Mouse (Mus musculus) heart, adult 10 weeks (tissue): Measurements from ENCODE around the gene Nsun4. TPM values are rescaled to one million over a fixed set of nuclear protein-coding genes. Genes with fewer than 3 reads are reported as not detected.

Experiments
- polyA plus RNA-seq: library from polyadenylated mRNA; stranded (reverse); fragments of 350-450 nt; fragmentation: Illumina TruSeq; extraction: RNeasy Lipid Tissue Mini Kit (QIAGEN cat#74804); gene quantifications from one replicate; pipeline ENCODE4 v1.2.3, GENCODE M21; 2014; ENCODE audit warnings: low read depth, low replicate concordance

Gene Nsun4
- 35.2 TPM for polyA plus RNA-seq

DNA sequence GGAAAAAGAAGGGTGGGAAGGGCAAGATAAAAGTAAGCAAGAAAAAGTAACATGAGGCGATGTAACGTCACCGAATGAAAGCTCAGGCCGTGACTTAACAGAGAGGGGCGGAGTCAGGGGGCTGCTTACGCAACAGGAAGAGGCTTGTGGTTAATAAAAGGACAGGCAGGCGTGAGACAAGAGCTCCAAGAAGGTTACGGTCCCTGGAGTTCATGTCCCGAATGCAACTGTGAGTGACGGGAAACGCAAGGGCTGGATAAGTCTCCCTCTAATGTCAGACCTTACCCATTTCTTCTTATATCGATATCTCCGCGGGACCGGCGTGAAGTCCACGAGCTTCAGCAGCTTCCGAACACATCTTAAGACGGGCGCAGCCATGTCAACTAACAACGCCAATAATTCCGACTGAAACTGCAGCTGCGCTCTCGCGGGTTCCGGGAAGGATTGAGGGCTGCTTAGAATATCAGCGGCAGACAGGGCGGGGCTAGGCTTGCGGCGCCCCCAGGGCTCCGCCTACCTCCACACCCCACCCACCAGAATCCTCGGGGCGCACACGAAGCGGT lies at the start of gene Nsun4:
Nsun4 (minus strand) TSS at position 478 of the 563 bp plus-strand sequence.

DNA sequence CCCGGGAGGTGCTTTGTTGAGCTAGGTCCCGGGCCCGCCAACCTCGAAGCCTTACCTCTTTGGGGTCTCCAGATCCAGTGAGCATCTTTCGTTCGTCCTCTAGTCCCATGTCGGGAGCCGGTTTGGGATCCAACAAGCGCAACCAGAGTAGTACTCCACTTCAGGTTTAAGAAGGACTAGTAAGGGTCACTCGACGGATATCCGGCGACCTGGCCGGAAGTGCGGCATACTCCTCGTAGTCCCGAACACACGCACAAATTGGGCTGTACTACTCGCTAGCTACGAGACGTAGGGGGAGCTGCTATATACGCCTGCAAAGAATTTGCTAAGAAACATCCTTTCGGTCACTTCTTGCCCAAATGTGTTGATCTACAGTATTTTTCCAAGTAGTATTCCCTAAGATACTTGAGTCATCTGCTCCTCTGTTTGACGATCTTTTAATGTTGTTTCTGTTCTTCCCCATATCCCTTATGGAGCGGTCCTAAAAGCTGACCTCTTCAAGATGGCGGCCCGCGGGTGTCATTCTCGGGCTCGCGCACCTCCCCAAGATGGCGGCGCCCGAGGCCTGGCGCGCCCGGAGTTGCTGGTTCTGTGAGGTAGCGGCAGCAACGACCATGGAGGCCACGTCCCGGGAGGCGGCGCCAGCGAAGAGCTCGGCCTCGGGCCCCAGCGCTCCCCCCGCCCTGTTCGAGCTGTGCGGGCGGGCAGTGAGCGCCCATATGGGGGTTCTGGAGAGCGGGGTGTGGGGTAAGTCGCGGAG lies 21.4 kb upstream of the Nsun4 start, which contains the start of the genes Uqcrh and Lrrc41:
Uqcrh (minus strand) TSS at position 211 of the 760 bp plus-strand sequence.
Lrrc41 (plus strand) TSS at position 409 of the 760 bp plus-strand sequence.

DNA sequence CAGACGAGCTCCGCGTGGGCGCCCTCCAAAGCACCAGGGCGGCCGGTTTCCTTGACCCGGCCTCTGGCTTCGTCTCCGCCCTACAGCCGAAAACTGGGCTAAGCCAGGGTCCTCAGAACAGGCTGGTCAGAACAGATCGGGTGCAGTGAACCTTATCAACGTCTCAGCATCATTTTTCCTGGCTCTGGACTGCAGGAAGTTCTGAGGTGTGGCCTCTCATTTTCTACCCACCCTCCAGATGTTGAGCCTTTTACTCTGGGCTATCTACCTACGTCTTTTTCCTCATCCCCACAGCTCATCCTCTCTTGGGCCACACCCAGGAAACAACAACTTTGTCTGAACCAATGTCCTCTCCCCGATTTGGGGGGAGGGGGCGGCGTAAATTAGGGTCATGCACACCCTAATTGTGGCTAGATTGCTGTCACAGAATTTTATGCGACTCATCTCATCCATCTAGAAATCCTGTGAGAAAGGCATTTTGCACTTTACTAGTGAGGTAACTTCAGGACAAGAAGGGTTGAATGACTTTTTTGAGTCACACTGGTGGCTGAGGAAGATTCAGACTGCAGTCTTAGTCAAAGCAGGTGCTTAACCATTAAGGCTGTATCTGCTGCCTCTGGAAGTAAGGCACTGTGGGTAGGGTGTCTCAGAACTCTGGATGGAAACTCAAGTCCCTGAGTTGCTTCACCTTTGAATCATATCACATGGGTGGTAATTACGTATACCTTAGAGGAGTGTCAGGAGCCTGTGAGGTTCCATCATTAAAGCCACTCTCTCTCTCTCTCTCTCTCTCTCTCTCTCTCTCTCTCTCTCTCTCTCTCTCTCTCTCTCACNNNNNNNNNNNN lies 35.6 kb downstream of the Nsun4 start, which contains the start of gene Faah:
Faah (minus strand) TSS at position 25 of the 845 bp plus-strand sequence.

Other genes starting within 250 kb of the Nsun4 start
- 5.1 TPM for gene Mob3c, start 225.8 kb downstream of the Nsun4 start, polyA plus RNA-seq
- gene Mknk1, start 214.7 kb downstream of the Nsun4 start, polyA plus RNA-seq: 28.9 TPM
- not detected for gene Kncn, start 169.5 kb downstream of the Nsun4 start, polyA plus RNA-seq
- not detected for gene 6430628N08Rik, start 163.2 kb downstream of the Nsun4 start, polyA plus RNA-seq
- not detected for gene Dmbx1, start 114.0 kb downstream of the Nsun4 start, polyA plus RNA-seq
- 0.21 TPM for gene Faah, start 36.0 kb downstream of the Nsun4 start, polyA plus RNA-seq
- gene Uqcrh, start 21.2 kb upstream of the Nsun4 start, polyA plus RNA-seq: 3,046 TPM
- gene Lrrc41, start 21.4 kb upstream of the Nsun4 start, polyA plus RNA-seq: 20.1 TPM
- 0.10 TPM for gene Rad54l, start 69.8 kb upstream of the Nsun4 start, polyA plus RNA-seq
- 54.1 TPM for gene Pomgnt1, start 70.0 kb upstream of the Nsun4 start, polyA plus RNA-seq
- 1.9 TPM for gene Lurap1, start 97.5 kb upstream of the Nsun4 start, polyA plus RNA-seq
- not detected for gene Tspan1, start 113.7 kb upstream of the Nsun4 start, polyA plus RNA-seq
- gene 1700042G07Rik, start 119.5 kb upstream of the Nsun4 start, polyA plus RNA-seq: not detected
- gene Gm49337, start 119.5 kb upstream of the Nsun4 start, polyA plus RNA-seq: not detected
- gene Pik3r3, start 167.7 kb upstream of the Nsun4 start, polyA plus RNA-seq: 7.9 TPM